Mouse (Mus musculus): ENCODE measurements around the gene Orai1.

Orai1 gene

DNA sequence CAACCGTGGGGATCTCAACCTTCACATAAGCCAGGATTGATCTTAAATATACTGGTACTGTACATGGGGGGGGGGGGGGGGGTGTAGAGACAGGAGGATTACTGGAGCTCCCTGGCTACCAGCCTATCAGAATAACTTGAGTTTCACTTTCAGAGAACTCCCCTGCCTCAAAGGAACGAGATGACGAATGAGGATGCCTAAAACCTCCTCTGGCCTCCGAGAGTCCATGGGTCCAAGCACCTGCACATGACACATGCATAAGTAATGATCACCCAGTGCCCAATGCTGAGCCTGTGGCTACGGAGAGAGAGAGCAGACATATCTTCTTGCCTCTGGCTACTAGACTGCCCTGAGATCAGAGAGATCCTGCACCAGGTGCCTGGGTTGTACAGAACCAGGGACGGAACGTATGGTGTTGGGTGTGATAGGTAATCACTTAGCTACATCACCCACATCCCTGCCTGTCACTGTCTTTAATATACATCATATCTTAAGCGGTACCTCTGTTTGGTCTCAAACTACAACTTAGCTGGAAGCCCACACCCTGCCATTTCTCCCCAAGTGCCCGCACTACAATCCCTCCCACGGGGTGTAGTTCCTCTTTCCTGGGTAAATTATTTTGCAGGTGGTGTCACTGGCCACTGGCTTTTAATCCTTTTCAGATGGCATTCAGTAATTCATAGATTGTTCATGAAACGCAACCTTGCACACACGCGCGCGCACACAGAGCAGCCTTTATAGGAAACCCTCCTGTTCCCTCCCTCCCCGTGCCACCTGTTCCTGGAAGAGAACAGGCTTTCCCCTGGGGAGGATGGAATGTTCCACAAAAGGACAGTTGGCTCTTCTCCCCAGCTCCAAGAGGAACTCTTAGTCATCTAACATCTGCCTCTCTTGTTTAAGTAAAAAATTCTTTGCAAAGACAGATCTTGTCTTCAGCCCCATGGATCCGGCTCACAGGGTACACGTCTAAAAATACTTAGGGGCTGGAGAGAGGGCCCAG is 17.4 kb upstream of the Orai1 start:
- DNase-seq, result no peak

- no peak for DNase-seq
These were observed 14.0 kb upstream of the Orai1 start for GRCm38 (mm10) chr5:123000901-123001300.

DNA sequence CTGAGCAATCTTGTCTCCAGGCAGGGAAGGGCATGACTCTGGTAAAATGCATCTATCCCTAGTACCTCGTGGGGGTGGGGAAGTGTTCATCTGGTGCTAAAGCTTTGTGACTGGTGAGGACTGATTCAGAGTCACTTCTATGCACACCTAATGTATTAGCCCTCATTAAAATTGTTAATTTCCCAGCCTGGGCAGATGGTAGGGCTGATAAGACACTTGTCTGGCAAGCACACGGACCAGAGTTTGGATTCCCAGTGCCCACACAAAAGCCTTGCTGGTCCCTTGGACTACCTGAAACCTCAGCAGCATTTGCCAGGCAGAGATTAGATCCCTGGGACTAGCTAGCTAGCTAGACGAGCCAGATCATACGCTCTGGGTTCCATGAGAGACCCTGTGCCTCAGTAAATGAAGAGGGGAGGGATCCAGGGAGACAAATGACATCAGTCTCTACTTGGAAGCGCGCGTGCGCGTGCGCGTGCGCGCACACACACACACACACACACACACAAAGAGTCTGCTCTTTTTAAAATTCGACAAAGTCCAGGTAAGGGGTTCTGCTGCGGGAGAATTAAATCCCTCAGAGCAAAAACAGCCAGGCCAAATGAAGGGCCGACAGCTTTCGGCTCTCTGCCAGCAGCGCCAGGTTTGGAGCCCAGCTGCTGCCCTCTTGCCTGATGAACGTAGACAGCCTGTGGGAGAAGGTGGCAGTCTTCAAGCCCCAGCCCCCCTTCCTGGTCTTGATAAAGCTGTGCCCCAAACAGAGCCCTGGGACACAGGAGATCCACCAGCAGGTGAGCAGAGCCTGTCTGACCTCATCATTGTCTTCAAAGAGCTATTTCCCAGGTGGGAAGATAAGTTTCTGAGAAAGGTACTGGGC is 8.9 kb upstream of the Orai1 start:
- no peak for DNase-seq

DNA sequence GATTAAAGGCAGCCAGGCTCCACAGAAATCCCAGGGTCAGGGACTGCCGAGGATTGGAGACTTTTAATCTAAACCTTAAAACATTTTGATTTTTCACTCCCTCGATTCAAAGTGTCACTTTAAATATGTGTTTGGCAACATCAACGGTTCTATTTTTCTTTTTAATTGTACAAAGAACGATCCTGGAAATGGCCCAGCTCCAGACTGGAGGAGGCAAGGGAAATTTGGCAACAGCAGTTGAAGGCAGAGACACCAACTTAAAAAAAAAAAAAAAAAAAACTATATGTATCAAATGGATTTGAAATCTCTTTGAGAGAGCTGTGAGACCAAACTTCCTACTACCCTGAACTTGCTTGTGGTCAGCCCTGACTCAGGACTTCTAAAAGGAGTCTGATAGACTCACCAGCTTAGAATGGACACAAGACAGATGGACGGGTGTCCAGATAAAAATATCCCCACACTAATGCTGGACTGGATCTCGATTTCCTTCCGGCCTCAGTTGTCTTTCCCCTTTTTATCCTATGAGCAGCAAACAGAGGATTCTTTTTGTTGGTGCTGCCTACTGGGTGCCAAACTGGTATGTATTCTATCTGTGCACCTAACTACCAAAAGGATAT is 5.9 kb upstream of the Orai1 start:
- no peak for DNase-seq

DNA sequence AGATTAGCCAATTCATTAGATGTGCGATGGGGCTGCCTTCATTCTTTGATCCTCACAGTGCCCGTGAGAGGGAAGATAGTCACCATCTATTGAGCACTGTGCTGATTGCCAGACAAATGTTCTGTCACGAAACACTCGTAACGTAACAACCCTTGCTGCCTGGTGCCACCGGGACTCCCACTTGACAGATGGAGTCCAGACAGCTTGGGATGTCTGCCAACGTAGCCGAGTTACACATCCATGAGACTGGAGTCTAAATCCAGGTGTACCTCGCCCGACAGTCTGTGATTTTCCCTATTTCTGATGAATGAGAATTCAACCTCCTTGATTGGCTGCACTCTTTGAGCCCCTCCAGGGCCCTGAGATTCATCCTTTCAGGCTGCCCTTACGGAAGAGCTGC is 5.0 kb upstream of the Orai1 start:
- no peak for DNase-seq

- DNase-seq, result no peak
These were observed 4.1 kb upstream of the Orai1 start for GRCm38 (mm10) chr5:123010806-123011205.

GRCm38 (mm10) chr5:123011705-123012104 is 3.2 kb upstream of the Orai1 start:
- no peak for DNase-seq

DNA sequence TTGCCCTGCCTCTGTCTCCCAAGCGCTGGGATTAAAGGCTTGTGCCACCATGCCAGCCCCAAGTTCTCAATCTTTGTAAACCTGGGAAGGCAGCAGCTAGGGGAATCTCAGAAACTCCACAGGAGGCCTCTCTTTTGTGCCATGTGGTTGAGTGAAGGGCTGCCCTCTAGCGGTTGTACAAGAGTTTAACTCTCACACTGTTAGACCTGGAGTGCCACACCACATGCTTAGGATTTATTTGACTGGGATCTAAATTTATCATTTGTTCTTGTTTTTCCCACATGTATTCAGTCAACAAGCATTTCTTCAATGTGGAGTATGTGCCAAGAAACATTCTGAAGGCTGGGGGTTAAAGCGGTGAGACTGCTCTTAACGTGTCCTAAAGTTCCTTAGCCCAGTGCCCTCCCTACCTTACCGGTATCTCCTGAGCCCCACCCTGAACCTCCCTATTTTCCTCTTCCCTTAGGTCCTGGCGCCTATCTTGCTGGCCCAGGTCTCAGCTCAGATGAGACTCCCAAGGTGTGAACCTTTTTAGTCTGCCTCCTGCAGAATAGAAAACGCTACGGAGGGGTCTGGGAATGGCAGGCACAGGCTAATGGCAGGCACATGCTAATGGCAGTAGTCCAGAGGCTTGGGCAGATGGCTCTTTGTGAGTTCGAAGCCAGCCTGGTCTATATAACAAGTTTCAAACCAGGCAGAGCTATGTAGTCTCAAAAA is 1.1 kb upstream of the Orai1 start:
- peak; percentile 61 to 62 for DNase-seq

- no peak for DNase-seq
These were observed 1.0 kb downstream of the Orai1 start for GRCm38 (mm10) chr5:123015915-123016314.

GRCm38 (mm10) chr5:123017504-123017903 is 2.6 kb downstream of the Orai1 start:
- peak; percentile 47 to 58 for DNase-seq

DNA sequence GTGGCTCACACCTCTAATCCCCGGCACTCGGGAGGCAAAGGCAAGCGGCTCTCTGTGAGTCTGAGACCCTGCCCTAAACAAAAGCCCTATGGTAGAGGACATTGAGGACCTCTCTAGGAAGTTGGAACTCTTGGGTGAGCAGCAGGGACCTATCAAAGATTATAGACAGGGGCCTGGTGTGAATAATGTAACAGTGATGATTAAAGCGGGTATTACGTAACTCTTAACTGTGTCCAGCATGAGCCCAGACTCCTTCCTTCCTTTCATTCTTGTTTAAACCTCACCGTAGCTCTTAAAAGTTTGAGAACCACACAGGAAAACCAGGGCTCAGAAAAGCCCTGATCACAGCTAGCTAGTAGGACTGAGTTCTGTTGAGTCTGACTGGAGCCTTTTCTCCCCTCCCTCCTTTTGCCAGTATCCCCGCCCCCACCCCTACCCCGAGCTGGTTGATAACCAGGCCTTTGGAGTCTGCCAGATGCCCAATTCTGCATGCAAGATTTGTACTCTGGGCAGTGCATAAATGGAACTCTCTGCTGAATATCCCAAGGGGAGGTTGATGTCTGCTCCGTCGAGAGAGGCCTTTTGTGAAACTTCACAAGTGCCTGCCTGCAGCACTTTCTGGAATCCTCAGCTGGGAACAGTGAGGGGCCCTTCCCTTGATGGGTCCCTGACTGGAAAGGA is 4.6 kb downstream of the Orai1 start:
- no peak for DNase-seq

DNA sequence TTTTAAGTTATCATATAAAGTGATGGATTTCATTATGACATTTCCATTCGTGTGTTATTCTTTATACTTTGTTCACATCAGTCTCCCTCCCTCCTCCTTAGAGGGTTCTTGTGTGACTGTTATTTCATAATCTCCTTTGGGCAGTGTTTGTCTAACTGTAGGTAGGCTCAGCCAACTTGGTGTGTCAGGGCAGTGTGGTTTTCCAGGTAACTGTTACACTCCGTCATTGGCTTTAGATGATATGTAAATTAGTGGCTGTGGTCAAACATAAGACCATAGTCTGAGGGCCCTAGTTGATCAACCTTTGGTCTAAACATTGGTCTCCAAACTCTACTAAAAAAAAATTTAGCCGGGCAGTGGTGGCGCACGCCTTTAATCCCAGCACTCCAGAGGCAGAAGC is 5.6 kb downstream of the Orai1 start:
- no peak for DNase-seq

DNA sequence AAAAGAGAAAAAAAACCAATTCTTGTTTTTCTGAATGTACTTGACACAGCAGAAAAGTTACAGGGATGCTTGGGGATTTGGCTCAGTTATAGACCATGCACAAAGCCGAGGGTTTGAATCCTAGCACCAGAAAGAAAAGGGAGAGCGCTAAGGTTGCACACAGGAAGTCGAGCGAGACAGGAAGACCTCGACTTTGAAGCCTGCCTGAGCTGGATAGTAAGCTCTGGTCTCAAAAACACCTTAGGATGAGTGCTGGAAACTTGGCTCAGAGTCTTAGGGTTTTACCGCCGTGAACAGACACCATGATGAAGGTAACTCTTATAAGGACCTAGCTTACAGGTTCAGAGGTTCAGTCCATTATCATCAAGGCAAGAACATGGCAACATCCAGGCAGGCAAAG is 6.6 kb downstream of the Orai1 start:
- DNase-seq, result no peak

DNA sequence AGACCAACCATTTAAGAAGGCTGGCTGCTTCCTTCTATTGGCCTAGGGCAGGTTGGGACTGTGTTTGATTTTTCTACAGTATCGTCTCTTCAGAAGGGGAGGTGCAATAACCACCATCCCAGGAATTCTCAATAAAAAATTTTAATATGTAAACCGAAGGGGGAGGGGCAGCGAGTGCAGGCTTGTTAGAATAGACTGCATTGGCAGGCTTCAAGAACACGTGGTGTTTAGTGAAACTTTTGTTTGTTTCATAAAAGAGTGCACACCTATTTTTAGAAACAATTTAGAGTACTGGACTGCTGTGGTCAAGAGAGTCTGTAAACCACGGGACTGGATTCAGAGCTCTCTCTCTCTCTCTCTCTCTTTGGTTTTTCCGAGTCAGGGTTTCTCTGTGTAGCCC is 8.2 kb downstream of the Orai1 start:
- DNase-seq, result peak; percentile 68 to 78

- no peak for DNase-seq
These were observed 9.4 kb downstream of the Orai1 start for GRCm38 (mm10) chr5:123024312-123024711.

- peak in 1 of 2 experiments; percentile 26 for DNase-seq
These were observed 10.2 kb downstream of the Orai1 start for GRCm38 (mm10) chr5:123024965-123025573.

DNA sequence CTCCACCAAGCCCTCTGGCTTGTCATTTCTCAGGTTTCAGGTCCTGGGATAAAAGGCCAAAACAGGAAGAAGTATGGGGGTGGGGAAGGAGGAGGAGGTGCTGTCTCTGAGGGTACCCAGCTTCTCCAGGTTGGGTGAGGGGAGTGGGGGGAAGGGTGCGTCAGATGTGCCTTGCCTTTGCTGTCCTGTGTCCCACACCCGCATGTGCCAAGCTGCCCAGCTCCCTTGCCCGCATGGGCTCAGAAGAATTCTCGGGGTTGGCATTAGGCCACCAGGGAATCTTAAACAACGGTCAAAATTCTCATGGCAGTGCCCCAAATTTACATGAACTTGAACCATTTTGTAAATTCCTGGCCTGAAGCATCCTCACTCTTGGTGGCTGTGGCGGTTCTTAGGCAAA is 11.5 kb downstream of the Orai1 start:
- peak in 1 of 2 experiments; percentile 69 for DNase-seq

GRCm38 (mm10) chr5:123027436-123027835 is 12.6 kb downstream of the Orai1 start:
- DNase-seq, result peak; percentile 42 to 69

- DNase-seq, result no peak
These were observed 14.9 kb downstream of the Orai1 start for GRCm38 (mm10) chr5:123029729-123030128.

- no peak for DNase-seq
These were observed 16.4 kb downstream of the Orai1 start for GRCm38 (mm10) chr5:123031312-123031711.

DNA sequence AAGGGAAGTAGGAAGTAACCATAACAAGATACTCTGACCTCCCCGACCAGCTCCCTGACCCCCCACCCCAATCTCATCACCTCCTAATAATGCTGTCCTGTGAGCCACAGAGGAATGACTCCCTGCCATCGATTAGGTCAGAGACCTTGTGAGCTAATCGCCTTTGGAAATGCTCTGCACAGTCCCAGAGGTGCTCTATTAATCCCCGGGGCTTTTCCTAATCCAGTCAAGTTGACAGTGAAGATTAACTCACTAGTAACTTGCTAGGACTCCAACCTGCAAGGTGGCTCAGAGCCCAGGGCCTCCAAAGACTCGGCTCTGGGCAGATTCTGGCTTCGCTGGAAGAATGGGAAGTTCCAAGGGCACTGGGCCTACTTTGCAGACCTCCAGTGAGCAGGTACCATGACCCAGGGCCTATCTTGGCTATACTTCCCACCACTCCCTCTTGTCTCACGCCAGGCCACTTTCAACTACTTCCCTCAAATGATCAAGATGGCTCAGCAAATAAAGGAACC is 18.8 kb downstream of the Orai1 start:
- peak; percentile 43 to 56 for DNase-seq

Measured in kidney, adult 8-10 months (tissue).